Mouse (Mus musculus): ENCODE results near the gene Tmem198.

Tmem198 gene

GRCm38 (mm10) chr1:75478916-75479634 is at the start of gene Tmem198, which contains the start of gene Chpf:
Tmem198 (plus strand) TSS chr1:75479532.
Chpf (minus strand) TSS chr1:75479307.
- 1% methylated on average over 76 of the region's 76 CpGs for WGBS

GRCm38 (mm10) chr1:75435475-75436328 is 43.6 kb upstream of the Tmem198 start, which contains the start of gene Gmppa:
Gmppa (plus strand) TSS chr1:75435930.
- 5% methylated on average over 28 of the region's 28 CpGs for WGBS

GRCm38 (mm10) chr1:75438782-75439181 is 40.5 kb upstream of the Tmem198 start:
- 84% methylated on average over 9 of the region's 9 CpGs for whole genome bisulfite sequencing

- 91% methylated on average over 7 of the region's 7 CpGs for WGBS
Observed at GRCm38 (mm10) chr1:75440661-75441060, 38.7 kb upstream of the Tmem198 start.

DNA sequence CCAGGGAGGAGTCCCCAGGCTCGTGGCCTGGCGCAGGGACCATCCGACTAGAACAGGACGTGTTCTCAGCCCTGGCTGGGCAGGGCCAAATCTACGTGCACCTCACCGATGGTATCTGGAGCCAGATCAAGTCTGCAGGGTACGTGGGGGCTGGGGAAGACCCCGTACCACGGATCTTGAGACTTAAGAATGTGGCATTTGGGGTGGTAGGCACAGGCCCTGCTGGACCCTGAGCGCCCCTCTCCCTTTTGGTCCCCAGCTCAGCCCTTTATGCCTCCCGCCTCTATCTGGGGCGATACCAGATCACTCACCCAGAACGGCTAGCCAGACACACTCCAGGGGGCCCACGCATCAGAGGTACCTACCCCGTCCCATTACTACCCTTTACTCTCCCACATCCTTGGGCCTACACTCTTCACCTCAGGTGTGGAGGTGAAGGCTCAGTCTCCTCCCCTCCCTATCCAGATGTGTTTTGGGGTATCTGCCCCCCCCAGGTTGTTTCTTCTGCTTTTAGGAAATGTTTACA is 37.8 kb upstream of the Tmem198 start:
- WGBS, result 93% methylated on average over 15 of the region's 15 CpGs

GRCm38 (mm10) chr1:75442171-75442570 is 37.2 kb upstream of the Tmem198 start:
- WGBS, result 86% methylated on average over 9 of the region's 9 CpGs

DNA sequence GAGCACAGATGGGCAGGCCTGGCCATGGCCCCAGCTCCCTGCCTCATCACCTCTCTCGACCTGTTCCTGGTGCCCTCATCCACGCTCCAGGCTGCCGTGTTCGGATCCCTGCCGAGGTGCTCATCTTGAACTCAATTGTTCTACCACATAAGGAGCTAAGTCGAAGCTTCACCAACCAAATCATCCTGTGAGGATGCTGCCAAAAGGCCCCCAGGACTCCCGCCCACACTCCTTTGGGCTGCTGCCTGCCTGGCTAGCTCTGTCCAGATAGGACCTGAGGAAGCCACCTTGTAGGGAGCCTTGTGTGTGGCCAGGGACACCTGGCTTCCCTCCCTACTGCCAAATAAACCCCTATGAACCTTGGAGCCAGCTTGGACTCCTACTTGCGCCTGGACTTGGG is 36.5 kb upstream of the Tmem198 start:
- WGBS, result 51% methylated on average over 8 of the region's 8 CpGs

DNA sequence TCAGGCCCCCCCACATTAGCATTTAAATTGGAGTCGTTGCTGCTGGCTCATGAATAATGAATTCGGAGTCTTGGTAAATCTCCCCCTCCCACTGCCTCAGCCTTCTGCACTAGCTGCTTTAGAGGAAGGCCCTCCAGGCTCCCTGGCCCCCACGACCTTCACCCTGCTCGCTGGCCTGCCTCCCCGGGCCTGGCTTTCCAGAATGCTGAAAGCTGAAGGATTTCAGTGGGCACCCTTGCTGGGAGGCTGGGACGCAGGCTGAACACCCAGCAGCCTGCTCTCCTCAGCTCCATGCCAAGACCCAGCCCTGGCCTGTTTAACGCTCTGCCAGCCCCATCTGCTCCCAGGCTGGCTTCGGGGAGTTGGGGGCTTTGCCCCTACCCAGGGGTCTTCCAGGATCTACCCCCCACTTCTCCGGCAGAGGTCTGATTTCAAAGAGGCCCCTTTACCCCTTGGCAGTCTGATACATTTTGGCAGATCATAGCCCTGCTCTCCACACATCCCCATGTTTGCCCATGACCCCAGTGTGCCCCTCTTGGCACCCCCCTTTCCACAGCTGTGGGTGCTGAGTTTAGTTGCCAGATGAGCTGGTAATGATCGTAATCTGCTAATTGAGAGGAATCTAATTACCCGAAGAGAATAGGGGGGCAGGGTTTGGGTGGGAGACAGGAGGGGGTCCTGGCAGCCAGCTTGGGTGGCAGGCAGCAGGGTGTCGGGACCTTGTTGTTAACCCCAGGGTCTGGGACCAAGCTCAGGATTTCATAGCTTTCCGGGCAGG is 35.9 kb upstream of the Tmem198 start:
- WGBS, result 40% methylated on average over 13 of the region's 13 CpGs

DNA sequence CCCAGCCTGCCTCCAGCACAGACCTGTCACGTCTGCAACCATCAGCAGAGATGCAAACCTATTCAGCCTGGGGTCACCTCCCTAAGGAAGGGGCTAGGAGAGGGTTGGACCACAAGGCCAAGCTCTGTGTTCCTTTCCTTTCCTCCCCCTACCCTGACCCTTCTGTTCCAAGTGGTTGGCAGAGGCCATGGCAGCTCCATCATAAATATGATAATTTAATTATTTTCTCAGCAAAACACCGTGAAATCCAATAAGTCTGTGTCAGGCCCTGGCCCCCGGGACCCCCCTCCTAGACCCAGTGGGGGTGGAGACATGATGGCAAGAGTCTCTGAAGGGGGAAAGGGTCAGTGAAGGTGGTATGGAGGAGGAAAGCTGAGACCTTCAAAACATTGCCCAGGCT is 35.1 kb upstream of the Tmem198 start:
- 61% methylated on average over 3 of the region's 3 CpGs for whole genome bisulfite sequencing

DNA sequence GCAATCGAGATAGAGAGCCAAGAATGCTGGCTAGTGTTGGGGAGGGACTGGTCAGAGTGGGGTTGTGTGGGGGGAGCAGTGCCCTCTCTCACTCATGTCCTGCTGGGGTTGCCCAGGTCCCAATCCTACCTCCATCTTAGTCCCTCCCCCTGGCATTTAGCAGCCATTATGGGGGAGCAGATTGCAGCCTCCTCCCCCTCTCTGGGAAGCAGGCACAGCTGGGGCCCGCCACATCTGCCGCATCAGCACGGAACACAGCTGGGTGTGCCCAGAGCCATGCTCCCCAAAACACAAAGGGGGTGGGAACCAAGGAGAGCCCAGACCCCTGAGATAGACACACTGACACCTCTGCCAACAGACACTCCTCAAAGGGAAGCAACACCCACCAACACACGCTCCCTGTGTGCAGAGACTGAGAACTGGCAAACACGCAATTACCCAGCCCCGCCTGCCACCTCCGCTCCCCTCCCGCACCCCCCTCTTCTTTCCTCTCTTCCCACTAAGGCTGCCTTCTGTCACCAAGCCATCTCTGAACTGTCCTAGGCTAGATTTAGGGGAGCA is 34.1 kb upstream of the Tmem198 start:
- WGBS, result 5% methylated on average over 9 of the region's 9 CpGs

GRCm38 (mm10) chr1:75445751-75446611 is 33.4 kb upstream of the Tmem198 start:
- WGBS, result 2% methylated on average over 22 of the region's 22 CpGs

GRCm38 (mm10) chr1:75446656-75447055 is 32.7 kb upstream of the Tmem198 start:
- 25% methylated on average over 20 of the region's 20 CpGs for WGBS

GRCm38 (mm10) chr1:75447265-75448051 is 31.9 kb upstream of the Tmem198 start:
- 13% methylated on average over 10 of the region's 10 CpGs for WGBS

DNA sequence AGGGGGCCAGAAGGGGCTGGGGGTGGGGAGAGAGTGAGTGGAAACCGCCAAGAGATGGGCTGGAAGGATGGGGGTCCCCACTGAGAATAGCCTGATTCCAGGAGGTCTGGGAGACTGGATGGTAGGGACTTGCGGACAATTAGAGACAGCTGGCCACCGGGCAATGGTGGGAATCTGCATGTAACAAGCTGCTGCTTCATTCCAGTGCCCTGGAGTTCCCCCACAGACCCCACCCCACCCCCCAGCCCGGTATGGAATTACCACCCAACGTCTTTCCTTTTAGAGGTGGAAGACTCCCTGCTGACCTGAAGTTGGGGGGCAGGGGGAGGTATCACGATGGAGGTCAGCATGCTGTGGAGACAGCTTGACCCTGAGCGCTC is 31.3 kb upstream of the Tmem198 start:
- 2% methylated on average over 7 of the region's 7 CpGs for WGBS

DNA sequence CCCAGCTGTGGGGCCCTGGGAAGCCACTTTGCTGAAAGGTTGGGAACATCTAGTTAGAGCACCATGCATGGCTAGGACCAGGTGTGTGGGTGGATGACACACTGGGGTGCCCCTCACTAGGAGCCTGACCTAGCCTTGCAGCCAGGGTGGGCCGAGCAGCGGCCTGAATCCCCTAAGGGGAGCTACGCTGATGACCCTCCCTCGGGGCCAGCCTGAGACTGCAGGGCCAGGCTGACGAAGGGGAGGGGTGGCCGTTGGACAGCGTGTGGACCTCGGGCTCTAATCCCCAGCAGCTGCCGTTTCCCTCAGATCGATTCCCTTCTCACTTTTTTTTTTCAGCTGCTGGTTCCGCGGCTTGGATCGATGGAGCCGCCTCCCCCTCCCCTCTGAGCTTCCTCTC is 30.4 kb upstream of the Tmem198 start:
- 5% methylated on average over 14 of the region's 14 CpGs for WGBS

DNA sequence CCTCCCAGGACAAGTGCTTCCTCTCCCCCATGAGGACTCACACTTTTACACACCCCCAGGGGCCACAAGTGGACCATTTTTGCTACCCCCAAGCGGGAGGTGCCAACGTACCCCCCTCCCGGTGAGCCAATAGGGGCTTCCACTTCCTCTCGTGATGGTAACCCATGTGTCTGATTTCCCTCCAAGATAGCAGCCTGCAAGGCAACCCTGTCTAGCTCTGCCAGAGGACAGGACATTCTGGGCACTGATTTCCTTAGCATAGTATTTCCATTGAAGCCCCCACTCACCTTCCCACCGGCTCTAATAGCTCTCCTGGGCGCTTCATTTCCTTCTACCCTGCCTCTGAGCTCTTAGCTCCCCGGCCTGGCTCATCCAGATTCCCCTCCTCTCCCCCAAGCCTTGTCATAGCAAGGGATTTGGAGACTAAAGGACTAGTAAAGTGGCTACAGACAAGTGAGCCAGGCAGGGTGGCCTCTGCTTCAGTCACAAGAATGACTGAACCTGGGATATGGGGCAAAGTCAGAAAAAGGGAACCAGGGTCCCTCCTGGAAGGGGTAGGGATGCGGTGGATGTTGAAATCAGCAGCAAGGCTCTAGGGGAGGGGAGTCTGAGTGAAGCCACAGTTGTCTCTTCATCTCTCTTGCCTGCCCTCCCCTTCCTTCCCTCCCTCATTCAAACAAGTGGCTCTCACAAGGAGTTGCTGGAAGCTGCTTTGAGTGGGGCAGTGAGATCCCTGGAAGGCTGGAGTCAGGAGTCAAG is 29.8 kb upstream of the Tmem198 start:
- 23% methylated on average over 8 of the region's 8 CpGs for WGBS

DNA sequence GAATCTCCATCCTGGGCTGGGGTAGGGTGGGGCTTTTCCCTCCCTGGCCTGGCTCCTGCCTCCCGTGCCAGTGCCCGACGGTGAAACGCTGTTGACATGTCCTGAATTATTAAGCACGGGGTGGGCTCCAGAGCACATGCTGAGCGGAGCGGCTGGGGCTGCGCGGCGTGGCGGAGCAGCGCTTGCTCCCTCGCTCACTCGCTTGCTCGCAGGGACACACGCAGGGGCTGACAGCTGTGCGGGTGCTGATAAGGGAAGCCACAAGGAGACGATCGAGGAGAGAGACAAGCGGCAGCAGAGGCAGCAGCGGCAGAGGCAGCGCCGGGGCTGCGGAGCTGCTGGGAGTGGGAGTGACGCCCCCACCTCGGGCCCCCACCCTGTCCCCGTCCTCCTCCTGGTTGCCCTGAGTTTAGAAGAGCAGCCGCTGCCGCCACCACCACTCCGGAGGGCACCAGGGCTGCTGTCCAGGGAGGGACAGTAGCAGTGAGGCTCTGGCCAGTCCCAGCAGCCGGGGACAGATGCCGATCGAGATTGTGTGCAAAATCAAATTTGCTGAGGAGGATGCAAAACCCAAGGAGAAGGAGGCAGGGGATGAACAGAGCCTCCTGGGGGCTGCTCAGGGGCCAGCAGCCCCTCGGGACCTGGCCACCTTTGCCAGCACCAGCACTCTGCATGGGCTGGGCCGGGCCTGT is 28.9 kb upstream of the Tmem198 start, which contains the start of gene Asic4:
TSS of gene Asic4 (plus strand) at position 123 of the 692 bp plus-strand sequence.
- 7% methylated on average over 35 of the region's 35 CpGs for WGBS

GRCm38 (mm10) chr1:75451900-75452299 is 27.4 kb upstream of the Tmem198 start:
- 48% methylated on average over 5 of the region's 5 CpGs for WGBS

All from cerebral cortex, adult 2 months (tissue).